Mouse (Mus musculus) lung, postnatal 4 days (tissue): ENCODE measurements around the gene Dab2ip.

Experiments
- DNase-seq, 2 experiments: peaks; one replicate each; pipeline ENCODE4 v3.0.0; 2021

The Dab2ip gene

DNA sequence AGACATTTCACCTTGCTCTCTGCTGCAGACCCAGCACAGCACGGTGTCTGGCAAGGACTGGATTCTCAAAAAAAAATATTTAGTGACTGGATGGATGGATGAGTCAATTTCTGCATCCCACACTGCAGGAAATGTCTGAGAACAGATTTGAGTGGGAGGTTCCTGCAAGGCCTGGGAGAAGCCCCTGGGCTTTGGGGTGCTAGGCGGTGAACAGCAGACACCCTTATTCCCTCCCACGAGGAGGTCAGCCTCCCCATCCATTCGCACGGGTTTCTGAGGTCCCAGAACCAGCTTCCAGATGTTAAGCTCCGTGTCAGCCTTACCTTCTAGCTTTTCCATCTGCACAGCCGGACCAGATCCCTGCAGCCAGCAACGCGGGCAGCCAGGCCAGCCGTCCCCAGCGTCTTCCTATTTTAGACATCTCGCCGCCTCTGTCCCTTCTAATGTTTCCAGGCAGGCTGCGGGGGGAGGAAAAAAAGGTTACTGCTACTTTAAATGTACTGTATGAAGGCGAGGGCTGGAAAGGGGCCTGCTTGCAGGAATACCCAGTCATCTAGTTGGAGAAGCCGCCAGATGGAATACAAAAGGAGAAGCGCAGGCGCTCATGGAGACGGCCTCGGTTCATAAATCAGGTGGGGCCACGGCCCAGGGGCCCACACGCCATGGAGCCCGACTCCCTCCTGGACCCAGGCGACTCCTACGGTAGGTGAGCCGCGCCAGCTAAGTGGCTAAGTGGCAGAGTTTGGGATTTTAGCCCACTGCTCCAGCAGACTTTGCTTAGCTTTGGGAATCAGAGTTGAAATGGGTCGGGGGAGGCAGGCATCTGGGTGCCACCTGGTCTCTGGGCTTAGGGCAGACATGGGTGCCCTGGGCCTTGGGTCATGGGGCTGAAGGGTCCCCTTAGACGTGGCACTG, at the start of gene Dab2ip:
TSS of gene Dab2ip (plus strand) at position 356 of the 915 bp plus-strand sequence.
- DNase-seq: no peak

GRCm38 (mm10) chr2:35508597-35509342, 49.3 kb upstream of the Dab2ip start:
- peak; percentile 40 to 59 for DNase-seq

GRCm38 (mm10) chr2:35509343-35509667, 48.8 kb upstream of the Dab2ip start:
- DNase-seq: no peak

DNA sequence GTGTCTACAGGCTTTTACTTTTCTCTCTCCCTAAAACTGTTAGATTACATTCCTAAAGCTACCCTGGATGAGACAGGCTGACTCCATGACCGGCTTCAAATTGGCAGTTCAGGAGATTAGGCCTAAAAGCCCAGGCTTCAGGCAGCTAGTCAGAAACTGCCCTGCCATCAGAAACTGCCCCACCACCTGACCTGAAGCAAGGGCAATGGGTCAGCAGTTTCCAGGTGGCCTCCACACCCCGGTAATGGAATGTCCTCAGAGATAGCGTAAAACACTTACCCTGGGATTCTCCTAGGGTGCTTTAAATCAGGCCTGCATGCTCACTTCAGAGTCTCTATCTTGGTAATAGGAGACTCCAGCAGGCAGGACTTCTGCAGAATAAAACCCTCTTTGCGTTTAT, 48.2 kb upstream of the Dab2ip start:
- no peak for DNase-seq

DNA sequence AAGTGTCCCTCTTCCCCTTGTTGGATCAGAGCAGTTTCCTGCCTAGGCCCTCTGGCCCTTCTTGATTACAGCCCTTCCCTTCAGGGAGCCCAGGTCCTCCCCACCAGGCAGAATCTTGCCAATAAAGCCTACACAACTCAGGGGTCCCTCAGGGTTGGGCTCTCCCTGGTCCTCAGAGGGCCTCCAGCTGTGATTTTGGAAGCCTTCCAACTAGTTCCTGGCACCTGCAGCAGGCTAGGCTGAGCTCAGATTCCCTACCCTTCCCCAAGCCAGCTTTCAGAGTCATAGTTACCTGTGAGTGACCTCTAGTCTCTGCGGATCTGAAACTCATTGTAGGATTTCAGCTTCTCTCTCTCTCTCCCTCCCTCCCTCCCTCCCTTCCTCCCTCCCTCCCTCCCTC, 47.1 kb upstream of the Dab2ip start:
- no peak for DNase-seq

DNA sequence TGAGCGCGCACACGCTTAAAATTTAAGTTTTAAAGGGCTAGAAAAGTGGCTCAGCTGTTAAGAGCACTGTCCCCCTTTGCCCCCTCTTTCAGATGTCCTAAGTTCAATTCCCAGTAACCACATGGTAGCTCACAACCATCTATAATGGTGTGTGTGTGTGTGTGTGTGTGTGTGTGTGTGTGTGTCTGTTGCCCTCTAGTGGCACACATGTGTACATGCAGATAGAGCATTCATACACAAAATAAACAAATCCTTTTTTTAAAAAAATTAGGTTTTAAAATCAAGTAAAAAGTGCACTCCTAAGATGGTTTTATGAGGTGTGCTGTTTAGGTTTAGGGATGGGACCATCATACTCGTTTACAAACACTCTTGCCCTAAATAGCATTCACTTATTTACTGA, 45.8 kb upstream of the Dab2ip start:
- no peak for DNase-seq

- peak; percentile 85 to 89 for DNase-seq
These were observed 43.8 kb upstream of the Dab2ip start for GRCm38 (mm10) chr2:35514051-35514892.

- DNase-seq: no peak
These were observed 31.3 kb upstream of the Dab2ip start for GRCm38 (mm10) chr2:35526612-35527242.

GRCm38 (mm10) chr2:35529086-35529485, 29.0 kb upstream of the Dab2ip start:
- DNase-seq: no peak

DNA sequence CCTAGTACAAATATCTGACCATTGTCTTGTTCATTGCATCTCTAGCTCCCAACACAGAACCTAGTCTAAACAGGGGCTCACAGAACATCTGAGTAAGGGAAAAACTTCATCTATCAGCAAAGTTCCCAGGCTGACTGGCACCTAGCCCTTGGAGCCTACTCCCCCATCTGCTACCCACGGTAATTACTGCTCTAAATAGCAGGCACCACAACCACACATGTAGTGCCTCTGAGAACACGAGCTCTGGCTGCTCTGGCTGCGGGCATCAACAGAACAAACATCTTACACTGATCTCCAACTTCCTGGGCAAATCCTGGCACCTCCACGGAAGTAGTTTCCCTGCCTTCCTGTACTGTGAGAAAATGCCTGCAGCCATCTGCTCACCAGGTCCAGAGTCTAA, 28.2 kb upstream of the Dab2ip start:
- no peak for DNase-seq

GRCm38 (mm10) chr2:35530732-35531131, 27.3 kb upstream of the Dab2ip start:
- no peak for DNase-seq

- peak in 1 of 2 experiments; percentile 49 for DNase-seq
These were observed 24.4 kb upstream of the Dab2ip start for GRCm38 (mm10) chr2:35533646-35534045.

- peak; percentile 84 to 88 for DNase-seq
These were observed 18.6 kb upstream of the Dab2ip start for GRCm38 (mm10) chr2:35539276-35539972.

GRCm38 (mm10) chr2:35540798-35541197, 17.3 kb upstream of the Dab2ip start:
- DNase-seq: no peak

DNA sequence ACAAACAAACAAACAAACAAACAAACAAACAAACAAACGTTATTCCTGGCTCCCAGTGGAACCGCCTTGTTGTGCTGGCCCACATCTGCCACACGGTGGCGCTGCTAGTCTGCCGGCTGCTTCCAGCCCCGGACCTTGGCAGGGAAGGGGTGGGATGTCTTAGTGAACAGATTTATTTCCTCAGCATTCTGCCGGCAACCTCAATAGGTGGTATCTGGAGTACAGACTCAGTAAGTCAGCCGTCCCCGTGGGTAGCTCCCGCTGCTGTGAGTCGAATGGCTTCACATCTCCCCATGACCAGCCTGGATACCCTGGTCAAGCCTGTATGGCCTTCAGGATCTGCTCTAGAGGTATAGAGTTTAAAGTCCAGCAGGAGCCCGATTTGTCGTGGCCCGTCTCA, 13.3 kb upstream of the Dab2ip start:
- DNase-seq: peak; percentile 71

- DNase-seq: peak; percentile 37 to 59
These were observed 12.9 kb upstream of the Dab2ip start for GRCm38 (mm10) chr2:35545125-35545590.

- DNase-seq: no peak
These were observed 11.6 kb upstream of the Dab2ip start for GRCm38 (mm10) chr2:35546462-35546861.

DNA sequence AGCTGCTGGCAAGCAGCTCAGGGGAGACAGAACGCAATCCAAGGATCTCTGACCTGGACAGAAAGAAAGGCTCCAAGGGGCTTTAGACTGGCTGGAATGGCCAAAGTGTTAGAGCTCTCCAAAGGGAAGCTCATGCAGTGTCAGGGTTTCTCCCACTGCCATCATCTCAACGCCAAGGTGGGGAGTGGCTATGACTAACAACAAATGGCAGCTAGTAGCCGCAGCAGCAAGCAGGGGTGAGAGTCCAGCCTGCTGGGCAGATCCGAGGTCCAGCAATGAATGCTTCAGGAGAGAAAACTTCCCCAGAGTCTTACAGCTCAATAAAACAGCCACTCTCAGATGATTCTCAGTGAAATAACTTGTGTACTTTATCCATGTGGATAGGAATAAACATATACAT, 8.9 kb upstream of the Dab2ip start:
- no peak for DNase-seq

DNA sequence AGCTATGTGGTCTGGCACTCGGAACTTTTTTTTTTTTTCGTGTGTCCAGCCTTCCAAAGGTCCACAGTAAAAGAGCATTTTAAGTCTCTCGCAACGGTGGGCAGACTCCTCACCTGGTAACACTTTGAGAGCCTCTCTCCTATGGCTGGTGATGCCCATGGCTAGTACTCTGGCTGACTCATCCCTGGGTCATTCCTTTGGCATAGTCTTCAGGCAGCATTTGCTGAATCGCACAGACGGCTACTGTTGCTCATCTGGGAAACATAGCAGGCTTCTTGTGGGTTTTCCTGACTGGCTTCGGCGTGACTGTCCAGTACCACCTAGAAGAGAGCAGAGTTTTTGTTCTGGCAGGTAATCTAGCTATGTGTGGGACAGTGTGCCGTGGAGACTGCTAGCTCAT, 8.0 kb upstream of the Dab2ip start:
- DNase-seq: no peak

DNA sequence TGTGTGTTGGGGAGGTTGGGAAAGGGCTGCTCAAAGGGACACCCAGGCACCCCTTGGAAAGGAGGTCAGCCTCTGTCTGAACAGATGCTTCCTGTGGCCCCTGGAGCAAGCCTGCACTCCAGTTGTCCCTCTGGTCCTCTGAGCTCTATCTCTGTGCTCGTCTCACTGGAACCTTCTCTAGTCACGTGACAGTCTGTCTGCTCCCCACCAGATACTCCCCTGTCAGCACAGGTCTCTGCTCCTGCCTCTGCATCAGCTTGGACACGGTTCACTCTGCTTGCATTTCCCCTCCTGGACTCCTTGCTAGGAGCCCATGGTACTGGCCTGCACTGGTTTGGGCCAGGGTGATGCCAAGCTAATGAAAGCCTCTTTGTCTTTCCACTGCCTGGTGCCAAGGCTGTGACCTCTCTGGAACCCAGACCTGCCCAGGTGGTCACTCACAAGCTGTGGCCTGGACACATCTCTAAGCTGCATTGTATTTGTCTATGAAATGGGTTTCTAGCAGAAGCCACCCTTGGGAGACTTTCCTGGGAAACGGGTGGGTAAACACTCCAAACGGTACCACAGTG, 1.1 kb upstream of the Dab2ip start:
- DNase-seq: no peak

DNA sequence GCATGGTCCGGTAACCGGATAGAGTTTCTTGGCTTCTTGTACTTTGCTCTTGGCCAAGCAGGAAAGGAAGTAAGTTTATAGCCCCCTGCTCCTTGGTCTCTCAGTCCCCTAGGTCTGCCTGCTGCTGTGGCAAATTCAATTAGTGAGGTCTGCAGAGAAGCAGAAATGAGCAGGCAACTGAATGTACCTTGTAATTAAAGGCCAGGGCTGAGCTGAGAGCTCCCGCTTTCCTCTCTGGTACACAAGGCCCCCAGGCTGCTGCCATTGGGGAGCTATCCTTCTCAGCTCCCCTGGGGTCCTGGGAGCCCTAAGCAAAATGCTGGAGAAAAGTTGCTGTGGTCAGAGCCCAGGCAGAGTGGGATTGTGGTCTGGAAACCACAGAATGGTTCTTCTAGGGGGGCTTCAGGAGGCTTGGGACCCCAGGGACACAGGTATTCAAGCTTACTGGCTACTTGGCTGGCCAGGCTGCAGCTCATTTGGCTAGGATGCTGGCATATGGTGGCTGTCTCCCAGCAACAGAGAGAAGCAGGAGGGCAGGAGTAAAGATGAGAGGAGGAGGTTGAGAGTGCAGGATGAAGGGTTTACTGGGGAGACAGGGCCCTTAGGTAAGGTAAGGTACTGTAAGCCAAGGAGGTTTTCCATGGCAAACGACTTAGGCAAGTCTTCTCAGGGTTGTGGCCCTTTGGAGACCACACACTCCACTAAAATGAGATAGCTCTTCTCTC, 922 bp downstream of the Dab2ip start:
- no peak for DNase-seq
